Mouse (Mus musculus) C2C12 (cell line): Measurements from ENCODE around the gene Slc7a11. TPM values are rescaled to one million over a fixed set of nuclear protein-coding genes. Genes with fewer than 3 reads are reported as not detected.

Source experiments
- H3K27me3 ChIP-seq: one replicate; pipeline ENCODE4 v1.6.1; 2011; ENCODE audit not compliant: control insufficient read depth, insufficient read depth, insufficient read length
- H3K36me3 ChIP-seq: one replicate; pipeline ENCODE4 v1.6.1; 2011; ENCODE audit not compliant: control insufficient read depth, insufficient read depth
- H3K4me3 ChIP-seq: one replicate; pipeline ENCODE4 v1.5.1; 2011; ENCODE audit warnings: mild to moderate bottlenecking, control low read depth; ENCODE audit not compliant: poor library complexity, insufficient read depth, severe bottlenecking
- H3K79me2 ChIP-seq: one replicate; pipeline ENCODE4 v1.6.1; 2011; ENCODE audit not compliant: control insufficient read depth, insufficient read depth
- H3K79me3 ChIP-seq: one replicate; pipeline ENCODE4 v1.6.1; 2011; ENCODE audit warnings: low read depth, control low read depth
- H3ac ChIP-seq: one replicate; pipeline ENCODE3; 2011; ENCODE audit warnings: low read depth; ENCODE audit not compliant: control insufficient read depth, insufficient read length
- CEBPB ChIP-seq: IDR thresholded peaks from one replicate; pipeline ENCODE4 v1.6.1; 2011; ENCODE audit warnings: low read depth, mild to moderate bottlenecking, control low read depth, moderate library complexity
- CTCF ChIP-seq: IDR thresholded peaks from one replicate; pipeline ENCODE4 v1.5.1; 2011; ENCODE audit not compliant: control insufficient read depth, insufficient read depth, insufficient read length
- FOSL1 ChIP-seq: IDR thresholded peaks from one replicate; pipeline ENCODE4 v1.8.0; 2011; ENCODE audit warnings: mild to moderate bottlenecking, low read length; ENCODE audit not compliant: poor library complexity, insufficient read depth, severe bottlenecking
- MAX ChIP-seq: IDR thresholded peaks from one replicate; pipeline ENCODE4 v1.6.1; 2011; ENCODE audit warnings: mild to moderate bottlenecking, control low read depth
- MYOD1 ChIP-seq: IDR thresholded peaks from one replicate; pipeline ENCODE4 v1.6.1; 2011; ENCODE audit warnings: low read depth; ENCODE audit not compliant: control insufficient read depth, insufficient read length
- MYOG ChIP-seq: IDR thresholded peaks from one replicate; pipeline ENCODE4 v1.6.1; 2011; ENCODE audit not compliant: control insufficient read depth, insufficient read length; ENCODE audit errors: extremely low read depth
- USF1 ChIP-seq: IDR thresholded peaks from one replicate; pipeline ENCODE4 v1.6.1; 2011; ENCODE audit warnings: low read depth, mild to moderate bottlenecking, control low read depth, moderate library complexity
- polyA plus RNA-seq: library from polyadenylated mRNA; unstranded; fragments of >200 nt; fragmentation: generic; extraction: Trizol; gene quantifications from one replicate; pipeline ENCODE4 v1.2.1, GENCODE M21; 2012; ENCODE audit warnings: missing spikeins

The Slc7a11 gene
- polyA plus RNA-seq, 1 experiment, result 3.1 TPM

GRCm38 (mm10) chr3:50233144-50233543 lies 210.3 kb downstream of the Slc7a11 start:
- Histone ChIP-seq H3K36me3 (no peaks in the 10 kb centered on the region), H3K4me3 (no peak overlapping the region), H3K79me2 (no peaks in the 10 kb centered on the region), H3K79me3 (no peaks in the 10 kb centered on the region), H3ac (no peak overlapping the region), H3K27me3 (no peaks in the 10 kb centered on the region)
- TF ChIP-seq MAX (no peak), USF1 (no peak), MYOD1 (no peak), FOSL1 (no peak), CEBPB (no peak), CTCF (no peak), MYOG (no peak)

GRCm38 (mm10) chr3:50224390-50225114 lies 218.9 kb downstream of the Slc7a11 start:
- Histone ChIP-seq H3K79me2 (no peaks in the 10 kb centered on the region), H3K36me3 (no peaks in the 10 kb centered on the region), H3K4me3 (no peak overlapping the region), H3ac (no peak overlapping the region), H3K27me3 (no peaks in the 10 kb centered on the region), H3K79me3 (no peaks in the 10 kb centered on the region)
- TF ChIP-seq MYOD1 (no peak), FOSL1 (no peak), MYOG (no peak), USF1 (no peak), MAX (no peak), CTCF (no peak), CEBPB (no peak)

- TF ChIP-seq FOSL1, result no peak
- no peak for TF ChIP-seq MYOG
- no peak for TF ChIP-seq CEBPB
- TF ChIP-seq CTCF, result no peak
- no peak for TF ChIP-seq MYOD1
- no peak for TF ChIP-seq MAX
- no peak for TF ChIP-seq USF1
- Histone ChIP-seq H3K27me3 (no peaks in the 10 kb centered on the region), H3K4me3 (no peak overlapping the region), H3K79me2 (no peaks in the 10 kb centered on the region), H3K36me3 (no peaks in the 10 kb centered on the region), H3ac (no peak overlapping the region), H3K79me3 (no peaks in the 10 kb centered on the region)
Measured at GRCm38 (mm10) chr3:50220454-50220853, 223.0 kb downstream of the Slc7a11 start.

GRCm38 (mm10) chr3:50186369-50186768 lies 257.0 kb downstream of the Slc7a11 start:
- no peaks in the 10 kb centered on the region for H3K79me3 ChIP-seq
- TF ChIP-seq MAX (no peak), CEBPB (no peak), MYOG (no peak), MYOD1 (no peak), CTCF (no peak), FOSL1 (no peak), USF1 (no peak)

GRCm38 (mm10) chr3:50185879-50186278 lies 257.5 kb downstream of the Slc7a11 start:
- Histone ChIP-seq H3K27me3 (no peaks in the 10 kb centered on the region), H3ac (no peak overlapping the region), H3K79me2 (no peaks in the 10 kb centered on the region), H3K79me3 (no peaks in the 10 kb centered on the region), H3K4me3 (no peak overlapping the region), H3K36me3 (no peaks in the 10 kb centered on the region)
- TF ChIP-seq MYOG, result no peak
- no peak for TF ChIP-seq MAX
- TF ChIP-seq MYOD1, result no peak
- TF ChIP-seq USF1, result no peak
- TF ChIP-seq CEBPB, result no peak
- TF ChIP-seq FOSL1, result no peak
- no peak for TF ChIP-seq CTCF

More at GRCm38 (mm10) chr3:50186369-50186768, 257.0 kb downstream of the Slc7a11 start:
- no peak overlapping the region for H3K4me3 ChIP-seq
- H3K27me3 ChIP-seq, result no peaks in the 10 kb centered on the region
- no peaks in the 10 kb centered on the region for H3K79me2 ChIP-seq
- H3K36me3 ChIP-seq, result no peaks in the 10 kb centered on the region
- H3ac ChIP-seq, result no peak overlapping the region

GRCm38 (mm10) chr3:50160756-50161155 lies 282.7 kb downstream of the Slc7a11 start:
- TF ChIP-seq CEBPB (no peak), MYOG (no peak), CTCF (no peak), FOSL1 (no peak), MAX (no peak), MYOD1 (no peak), USF1 (no peak)

More at GRCm38 (mm10) chr3:50160756-50161155, 282.7 kb downstream of the Slc7a11 start:
- no peaks in the 10 kb centered on the region for H3K79me3 ChIP-seq
- no peak overlapping the region for H3K4me3 ChIP-seq
- H3K27me3 ChIP-seq, result no peaks in the 10 kb centered on the region
- H3K79me2 ChIP-seq, result no peaks in the 10 kb centered on the region
- no peaks in the 10 kb centered on the region for H3K36me3 ChIP-seq
- no peak overlapping the region for H3ac ChIP-seq
